Mouse (Mus musculus) layer of hippocampus, adult 2 months (tissue): Measurements from ENCODE around the gene Mier3. TPM values are rescaled to one million over a fixed set of nuclear protein-coding genes. Genes with fewer than 3 reads are reported as not detected.
"Not testable (repeated sequence)": the region's sequence is repeated elsewhere in the genome, so short reads cannot be mapped to it uniquely, and the experiment has no call there.

ENCODE experiments used
- DNase-seq, 2 experiments: peaks; one replicate each; pipeline ENCODE4 v3.0.0; 2022; ENCODE audit warnings: low spot score in 2 of 2
- H3K27ac ChIP-seq: fragments of 200-600 bp; 2 replicates; pipeline ENCODE4 v1.8.1; 2022
- H3K4me3 ChIP-seq: fragments of 200-600 bp; 2 replicates; pipeline ENCODE4 v1.8.1; 2022; ENCODE audit warnings: mild to moderate bottlenecking
- CTCF ChIP-seq: fragments of 200-600 bp; conservative IDR thresholded peaks from 2 replicates; pipeline ENCODE4 v1.8.1; 2022; ENCODE audit warnings: antibody characterized with exemption, mild to moderate bottlenecking, moderate library complexity
- total RNA-seq, 2 experiments: library from RNA; stranded (reverse); gene quantifications; 2 replicates each; pipeline ENCODE4 v1.2.3; 2021

Mier3 gene
- total RNA-seq, 2 experiments from 2014 or later, result 27.7 to 30.3 TPM

GRCm38 (mm10) chr13:111660072-111660471 is 20.7 kb upstream of the Mier3 start:
- no peak overlapping the region for H3K4me3 ChIP-seq
- DNase-seq, result no peak
- TF ChIP-seq CTCF, result no peak
- H3K27ac ChIP-seq, result no peak overlapping the region

GRCm38 (mm10) chr13:111660556-111660955 is 20.2 kb upstream of the Mier3 start:
- no peak overlapping the region for H3K4me3 ChIP-seq
- H3K27ac ChIP-seq, result no peak overlapping the region
- no peak for DNase-seq
- TF ChIP-seq CTCF, result no peak

GRCm38 (mm10) chr13:111668016-111668415 is 12.8 kb upstream of the Mier3 start:
- Histone ChIP-seq H3K27ac (no peak overlapping the region), H3K4me3 (no peak overlapping the region)
- no peak for TF ChIP-seq CTCF
- no peak for DNase-seq

- DNase-seq, result no peak
- H3K4me3 ChIP-seq, result no peak overlapping the region
- H3K27ac ChIP-seq, result no peak overlapping the region
- TF ChIP-seq CTCF, result no peak
Observed at GRCm38 (mm10) chr13:111676841-111677240, 3.9 kb upstream of the Mier3 start.

GRCm38 (mm10) chr13:111684056-111684625 is 3.4 kb downstream of the Mier3 start:
- no peak for TF ChIP-seq CTCF
- no peak overlapping the region for H3K27ac ChIP-seq

GRCm38 (mm10) chr13:111685751-111686462 is 5.1 kb downstream of the Mier3 start:
- H3K27ac ChIP-seq, result peak overlapping the region; percentile 81
- H3K4me3 ChIP-seq, result peak overlapping the region; percentile 67
- peak; percentile 78 to 84 for DNase-seq
- TF ChIP-seq CTCF, result no peak

More at GRCm38 (mm10) chr13:111684056-111684625, 3.4 kb downstream of the Mier3 start:
- no peak overlapping the region for H3K4me3 ChIP-seq
- DNase-seq, result no peak

GRCm38 (mm10) chr13:111686522-111687284 is 5.9 kb downstream of the Mier3 start:
- no peak for TF ChIP-seq CTCF
- peak overlapping the region; percentile 81 for H3K27ac ChIP-seq
- peak in 1 of 2 experiments; percentile 14 for DNase-seq
- peak overlapping the region; percentile 75 for H3K4me3 ChIP-seq

- Histone ChIP-seq H3K4me3 (peak overlapping the region; percentile 75), H3K27ac (peak overlapping the region; percentile 72)
- no peak for TF ChIP-seq CTCF
- DNase-seq, result peak; percentile 35 to 48
Observed at GRCm38 (mm10) chr13:111687285-111687781, 6.6 kb downstream of the Mier3 start.

- no peak for TF ChIP-seq CTCF
- DNase-seq, result no peak
- H3K27ac ChIP-seq, result no peak overlapping the region
- H3K4me3 ChIP-seq, result no peak overlapping the region
Observed at GRCm38 (mm10) chr13:111703396-111703795, 22.6 kb downstream of the Mier3 start.

- DNase-seq, result not testable (repeated sequence)
Observed at GRCm38 (mm10) chr13:111703952-111704351, 23.2 kb downstream of the Mier3 start.

GRCm38 (mm10) chr13:111710531-111710930 is 29.8 kb downstream of the Mier3 start:
- no peak for DNase-seq
- no peak overlapping the region for H3K4me3 ChIP-seq
- no peak for TF ChIP-seq CTCF
- no peak overlapping the region for H3K27ac ChIP-seq

More at GRCm38 (mm10) chr13:111703952-111704351, 23.2 kb downstream of the Mier3 start:
- H3K27ac ChIP-seq, H3K4me3 ChIP-seq: not testable (repeated sequence)

- no peak for DNase-seq
- H3K4me3 ChIP-seq, result no peak overlapping the region
- no peak overlapping the region for H3K27ac ChIP-seq
- no peak for TF ChIP-seq CTCF
Observed at GRCm38 (mm10) chr13:111719726-111720125, 38.9 kb downstream of the Mier3 start.

- Histone ChIP-seq H3K27ac (no peak overlapping the region), H3K4me3 (peak overlapping the region; percentile 80)
- no peak for DNase-seq
- TF ChIP-seq CTCF, result no peak
Observed at GRCm38 (mm10) chr13:111724811-111725164, 44.0 kb downstream of the Mier3 start.
